Mouse (Mus musculus): ENCODE measurements around the gene Stk4. TPM values are rescaled to one million over a fixed set of nuclear protein-coding genes. Genes with fewer than 3 reads are reported as not detected.
"Not testable (repeated sequence)": the region's sequence is repeated elsewhere in the genome, so short reads cannot be mapped to it uniquely, and the experiment has no call there.

The Stk4 gene
- polyA plus RNA-seq, 1 experiment from 2014 or later = 39.9 TPM

DNA sequence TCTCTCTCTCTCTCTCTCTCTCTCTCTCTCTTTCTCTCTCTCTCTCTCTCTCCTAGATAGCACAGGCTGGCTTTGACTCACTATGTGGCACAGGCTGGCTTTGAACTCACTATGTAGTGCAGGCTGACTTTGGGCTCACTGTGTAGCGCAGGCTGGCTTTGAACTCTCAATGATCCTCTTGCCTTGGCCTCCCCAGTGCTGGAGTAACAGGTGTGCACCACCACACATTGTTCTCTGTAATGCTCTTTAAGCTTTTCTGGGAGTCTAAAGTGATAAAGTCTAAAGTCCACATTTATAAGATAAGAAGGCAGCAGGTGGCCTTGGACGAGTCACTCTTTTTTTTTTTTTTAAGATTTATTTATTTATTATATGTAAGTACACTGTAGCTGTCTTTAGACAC, 28.6 kb upstream of the Stk4 start:
- no peak overlapping the region for H3K27ac ChIP-seq (ENCODE audit: low read depth, low read length)
- H3K27me3 ChIP-seq (ENCODE audit: control insufficient read depth, insufficient read depth, low read length) = no peaks in the 10 kb centered on the region
- no peaks in the 10 kb centered on the region for H3K4me1 ChIP-seq (replicated peaks; ENCODE audit: control insufficient read depth, insufficient read depth, low read length)
- H3K9ac ChIP-seq (ENCODE audit: low read length) = no peak overlapping the region
- H3K36me3 ChIP-seq (ENCODE audit: control insufficient read depth, insufficient read depth, low read length) = no peaks in the 10 kb centered on the region
- H3K4me3 ChIP-seq (ENCODE audit: low read depth, low read length) = no peak overlapping the region
- DNase-seq (ENCODE audit: low spot score) (no peak), ATAC-seq (replicated peaks; ENCODE audit: low FRiP score) (no peak)
- no peaks in the 10 kb centered on the region for H3K9me3 ChIP-seq (ENCODE audit: control insufficient read depth, low read length)
- no peak overlapping the region for H3K4me2 ChIP-seq (ENCODE audit: low read depth, low read length, severe bottlenecking)
- WGBS = 89% methylated on average over 2 of the region's 2 CpGs

GRCm38 (mm10) chr2:164047197-164047690, 22.9 kb upstream of the Stk4 start:
- Histone ChIP-seq H3K4me3 (ENCODE audit: low read depth, low read length) (peak overlapping the region; percentile 21), H3K27ac (ENCODE audit: low read depth, low read length) (no peak overlapping the region), H3K4me2 (ENCODE audit: low read depth, low read length, severe bottlenecking) (peak overlapping the region; percentile 43; the same call in 1 of the 2 replicates), H3K27me3 (ENCODE audit: control insufficient read depth, insufficient read depth, low read length) (no peaks in the 10 kb centered on the region), H3K4me1 (replicated peaks; ENCODE audit: control insufficient read depth, insufficient read depth, low read length) (no peaks in the 10 kb centered on the region), H3K9ac (ENCODE audit: low read length) (no peak overlapping the region), H3K9me3 (ENCODE audit: control insufficient read depth, low read length) (no peaks in the 10 kb centered on the region), H3K36me3 (ENCODE audit: control insufficient read depth, insufficient read depth, low read length) (no peaks in the 10 kb centered on the region; the same call in 1 of the 2 replicates)
- DNase-seq (ENCODE audit: low spot score) = no peak
- ATAC-seq (replicated peaks; ENCODE audit: low FRiP score) = peak; percentile 58
- WGBS = 1% methylated on average over 16 of the region's 16 CpGs

DNA sequence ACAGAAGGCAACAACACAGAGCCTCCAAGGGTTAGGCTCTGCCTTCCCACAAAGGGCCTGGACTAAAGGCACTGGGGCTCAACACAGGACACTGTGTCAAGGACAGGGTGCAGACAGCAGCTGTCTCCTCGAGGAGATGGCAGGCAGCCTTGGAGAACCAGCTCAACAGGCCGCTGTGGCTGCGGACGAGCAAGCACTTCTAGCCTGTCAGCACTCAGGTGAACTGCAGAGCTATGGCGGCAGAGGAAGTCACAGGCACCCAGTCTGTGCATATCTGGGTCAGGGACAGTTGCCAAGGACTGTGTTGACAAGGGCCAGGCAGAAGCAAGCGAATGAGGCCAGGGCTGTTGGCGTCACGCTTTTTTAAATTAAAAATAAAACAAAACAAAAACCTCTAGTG, 16.4 kb upstream of the Stk4 start:
- no peak overlapping the region for H3K4me3 ChIP-seq (ENCODE audit: low read depth, low read length)
- H3K4me2 ChIP-seq (ENCODE audit: low read depth, low read length, severe bottlenecking) = no peak overlapping the region
- H3K9me3 ChIP-seq (ENCODE audit: control insufficient read depth, low read length) = no peaks in the 10 kb centered on the region
- H3K4me1 ChIP-seq (replicated peaks; ENCODE audit: control insufficient read depth, insufficient read depth, low read length) = no peaks in the 10 kb centered on the region
- H3K9ac ChIP-seq (ENCODE audit: low read length) = no peak overlapping the region
- 91% methylated on average over 8 of the region's 8 CpGs for WGBS
- no peaks in the 10 kb centered on the region for H3K27me3 ChIP-seq (ENCODE audit: control insufficient read depth, insufficient read depth, low read length)
- no peak overlapping the region for H3K27ac ChIP-seq (ENCODE audit: low read depth, low read length)
- peaks cover 3% of the 10 kb centered on the region; the same call in 1 of the 2 replicates for H3K36me3 ChIP-seq (ENCODE audit: control insufficient read depth, insufficient read depth, low read length)
- DNase-seq (ENCODE audit: low spot score) (no peak), ATAC-seq (replicated peaks; ENCODE audit: low FRiP score) (no peak)

DNA sequence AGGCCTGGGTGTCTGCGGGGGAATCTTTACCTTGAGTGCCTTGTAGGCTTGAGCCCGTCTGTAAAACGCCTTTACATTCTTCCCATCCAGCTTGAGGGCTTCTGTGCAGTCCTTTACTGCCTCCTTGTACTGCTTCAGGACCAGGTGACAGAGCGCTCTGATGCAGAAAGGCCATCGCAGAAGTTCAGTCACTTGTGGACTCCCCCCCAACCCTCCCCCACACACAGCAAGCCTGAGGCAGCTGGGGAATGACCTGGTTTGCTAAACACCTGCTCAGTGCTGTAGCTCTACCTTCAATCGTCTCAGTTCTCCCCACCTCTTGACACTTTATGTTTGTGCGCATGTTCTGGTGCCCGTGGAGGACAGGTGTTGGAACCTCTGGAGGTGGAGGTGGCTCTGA, 15.5 kb upstream of the Stk4 start:
- no peaks in the 10 kb centered on the region for H3K4me1 ChIP-seq (replicated peaks; ENCODE audit: control insufficient read depth, insufficient read depth, low read length)
- H3K4me3 ChIP-seq (ENCODE audit: low read depth, low read length) = no peak overlapping the region
- no peaks in the 10 kb centered on the region for H3K9me3 ChIP-seq (ENCODE audit: control insufficient read depth, low read length)
- no peaks in the 10 kb centered on the region for H3K27me3 ChIP-seq (ENCODE audit: control insufficient read depth, insufficient read depth, low read length)
- ATAC-seq (replicated peaks; ENCODE audit: low FRiP score) = no peak
- H3K4me2 ChIP-seq (ENCODE audit: low read depth, low read length, severe bottlenecking) = no peak overlapping the region
- no peak overlapping the region for H3K27ac ChIP-seq (ENCODE audit: low read depth, low read length)
- no peak for DNase-seq (ENCODE audit: low spot score)
- H3K36me3 ChIP-seq (ENCODE audit: control insufficient read depth, insufficient read depth, low read length) = peaks cover 5% of the 10 kb centered on the region; the same call in 1 of the 2 replicates
- H3K9ac ChIP-seq (ENCODE audit: low read length) = no peak overlapping the region
- WGBS = 93% methylated on average over 8 of the region's 8 CpGs

DNA sequence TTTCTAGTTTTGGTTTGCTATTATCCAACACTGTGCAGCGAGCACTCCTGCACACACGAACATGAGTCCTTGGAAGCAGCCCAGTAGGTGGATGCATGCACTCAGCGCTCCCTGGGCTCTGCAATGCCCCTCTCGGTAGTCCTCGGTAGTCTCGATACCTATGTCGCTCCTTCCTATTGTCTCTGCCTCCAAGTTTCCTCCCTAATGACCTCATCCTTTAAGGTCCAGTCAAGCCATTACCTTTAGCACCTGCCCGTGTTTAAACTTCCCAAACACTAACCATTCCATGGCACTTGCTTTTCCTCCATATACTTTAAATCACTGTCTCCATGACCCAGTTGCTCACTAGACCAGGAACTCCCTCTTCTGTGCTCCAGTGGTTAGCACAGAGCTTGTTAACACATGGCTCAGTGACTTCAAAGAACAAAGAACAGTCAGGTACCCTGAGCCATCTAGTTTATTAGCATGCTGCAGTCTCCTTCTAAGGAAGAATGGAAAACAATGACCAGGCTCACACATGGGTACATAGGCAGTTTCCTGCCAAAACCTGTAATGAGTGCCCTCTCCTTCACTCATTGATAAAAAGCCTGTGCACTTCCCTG, 10.4 kb upstream of the Stk4 start:
- H3K4me1 ChIP-seq (replicated peaks; ENCODE audit: control insufficient read depth, insufficient read depth, low read length) = no peaks in the 10 kb centered on the region
- peaks cover 7% of the 10 kb centered on the region; the same call in 1 of the 2 replicates for H3K36me3 ChIP-seq (ENCODE audit: control insufficient read depth, insufficient read depth, low read length)
- H3K9ac ChIP-seq (ENCODE audit: low read length) = no peak overlapping the region
- 93% methylated on average over 8 of the region's 8 CpGs for WGBS
- DNase-seq (ENCODE audit: low spot score) = no peak
- H3K27me3 ChIP-seq (ENCODE audit: control insufficient read depth, insufficient read depth, low read length) = no peaks in the 10 kb centered on the region
- no peaks in the 10 kb centered on the region for H3K9me3 ChIP-seq (ENCODE audit: control insufficient read depth, low read length)
- ATAC-seq (replicated peaks; ENCODE audit: low FRiP score) = no peak
- H3K4me3 ChIP-seq (ENCODE audit: low read depth, low read length) = no peak overlapping the region
- no peak overlapping the region for H3K27ac ChIP-seq (ENCODE audit: low read depth, low read length)
- no peak overlapping the region for H3K4me2 ChIP-seq (ENCODE audit: low read depth, low read length, severe bottlenecking)

DNA sequence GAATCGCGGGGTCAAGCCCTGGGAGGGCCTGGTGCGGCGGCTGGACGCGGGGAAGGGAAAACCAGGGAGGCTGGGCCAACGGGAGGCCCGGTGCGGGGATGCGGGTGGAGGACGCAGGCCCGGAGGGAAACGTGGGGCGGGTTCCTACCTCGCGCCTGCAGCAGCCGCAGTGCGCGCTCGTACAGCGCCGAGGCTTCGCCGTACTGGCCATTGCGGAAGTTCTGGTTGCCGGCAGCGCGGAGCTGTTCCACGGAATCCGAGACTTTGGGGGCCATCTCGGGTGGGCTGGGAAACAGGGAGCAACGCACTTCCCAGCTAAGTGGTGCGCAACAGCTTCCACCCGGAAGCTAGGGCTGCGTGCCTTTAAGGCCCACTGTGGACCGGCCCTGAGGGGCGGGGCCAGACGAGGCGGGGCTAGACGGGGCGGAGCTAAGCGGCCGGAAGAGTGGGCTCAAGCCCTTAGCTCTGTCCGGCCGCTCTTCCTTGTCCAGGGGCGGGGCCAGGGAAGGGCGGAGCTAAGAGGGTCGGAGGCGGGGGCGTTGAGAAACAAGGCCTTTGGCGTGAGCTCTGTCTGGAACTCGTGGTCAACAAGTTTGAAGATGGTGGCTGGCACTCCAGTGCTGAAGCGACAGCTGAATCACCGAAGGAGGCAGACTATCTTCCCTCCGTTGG, 779 bp downstream of the Stk4 start, which contains the start of gene Tomm34:
TSS of gene Tomm34 (minus strand) at position 405 of the 672 bp plus-strand sequence.
- Histone ChIP-seq H3K36me3 (ENCODE audit: control insufficient read depth, insufficient read depth, low read length) (no peaks in the 10 kb centered on the region; the same call in 1 of the 2 replicates), H3K4me2 (ENCODE audit: low read depth, low read length, severe bottlenecking) (peak within 1 kb of the TSS; percentile 81), H3K9ac (ENCODE audit: low read length) (peak within 1 kb of the TSS; percentile 86), H3K4me1 (replicated peaks; ENCODE audit: control insufficient read depth, insufficient read depth, low read length) (peaks cover 7% of the 10 kb centered on the region), H3K9me3 (ENCODE audit: control insufficient read depth, low read length) (no peaks in the 10 kb centered on the region), H3K4me3 (ENCODE audit: low read depth, low read length) (peak within 1 kb of the TSS; percentile 95), H3K27ac (ENCODE audit: low read depth, low read length) (peak within 1 kb of the TSS; percentile 60), H3K27me3 (ENCODE audit: control insufficient read depth, insufficient read depth, low read length) (no peaks in the 10 kb centered on the region)
- DNase-seq (ENCODE audit: low spot score) (peak; percentile 97), ATAC-seq (replicated peaks; ENCODE audit: low FRiP score) (peak; percentile 96)
- under 1% methylated on average over 55 of the region's 55 CpGs for WGBS

- peak; percentile 11; the same call in 1 of the 2 replicates for ATAC-seq (replicated peaks; ENCODE audit: low FRiP score)
- not testable (repeated sequence) for H3K27ac ChIP-seq (ENCODE audit: low read depth, low read length); H3K36me3 ChIP-seq (ENCODE audit: control insufficient read depth, insufficient read depth, low read length); H3K4me1 ChIP-seq (replicated peaks; ENCODE audit: control insufficient read depth, insufficient read depth, low read length); H3K9me3 ChIP-seq (ENCODE audit: control insufficient read depth, low read length); DNase-seq (ENCODE audit: low spot score); H3K9ac ChIP-seq (ENCODE audit: low read length); H3K27me3 ChIP-seq (ENCODE audit: control insufficient read depth, insufficient read depth, low read length); H3K4me3 ChIP-seq (ENCODE audit: low read depth, low read length)
- peak overlapping the region; percentile 81; the same call in 1 of the 2 replicates for H3K4me2 ChIP-seq (ENCODE audit: low read depth, low read length, severe bottlenecking)
- WGBS = 74% methylated on average over 11 of the region's 11 CpGs
Observed at GRCm38 (mm10) chr2:164071437-164071820, 1.3 kb downstream of the Stk4 start.

- no peak overlapping the region for H3K9ac ChIP-seq (ENCODE audit: low read length)
- peaks cover 7% of the 10 kb centered on the region for H3K4me1 ChIP-seq (replicated peaks; ENCODE audit: control insufficient read depth, insufficient read depth, low read length)
- no peaks in the 10 kb centered on the region for H3K36me3 ChIP-seq (ENCODE audit: control insufficient read depth, insufficient read depth, low read length)
- H3K9me3 ChIP-seq (ENCODE audit: control insufficient read depth, low read length) = no peaks in the 10 kb centered on the region
- ATAC-seq (replicated peaks; ENCODE audit: low FRiP score) (no peak), DNase-seq (ENCODE audit: low spot score) (no peak)
- H3K4me3 ChIP-seq (ENCODE audit: low read depth, low read length) = no peak overlapping the region
- no peaks in the 10 kb centered on the region for H3K27me3 ChIP-seq (ENCODE audit: control insufficient read depth, insufficient read depth, low read length)
- H3K4me2 ChIP-seq (ENCODE audit: low read depth, low read length, severe bottlenecking) = no peak overlapping the region
- H3K27ac ChIP-seq (ENCODE audit: low read depth, low read length) = no peak overlapping the region
- 59% methylated on average over 2 of the region's 2 CpGs for WGBS
Observed at GRCm38 (mm10) chr2:164072109-164072508, 2.0 kb downstream of the Stk4 start.
